Mouse (Mus musculus): ENCODE measurements around the gene Hsd11b2.

DNA sequence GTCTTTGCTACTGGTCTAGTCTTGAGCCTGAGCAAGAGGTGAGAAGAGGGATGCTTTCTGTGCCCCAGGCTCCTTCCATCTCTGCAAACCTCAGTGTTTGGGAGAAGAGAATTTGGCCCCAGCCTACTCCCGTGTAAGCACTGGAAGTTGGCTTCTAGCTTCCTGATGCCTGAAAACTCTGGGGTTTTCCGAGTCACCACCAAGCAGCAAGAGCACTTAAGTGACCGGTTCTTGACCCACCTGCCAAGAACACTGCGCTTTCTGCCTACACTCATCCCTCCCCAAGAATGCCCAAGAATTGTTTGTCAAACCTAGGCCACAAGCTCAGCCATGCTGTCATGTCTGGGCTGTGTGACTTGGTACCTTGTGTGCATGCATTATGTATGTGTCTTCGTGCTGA, 2.0 kb downstream of the Hsd11b2 start:
- TF ChIP-seq CTCF (IDR thresholded peaks at IDR 0.05; ENCODE audit: low read depth, low read length) (no peak), GATA1 (IDR thresholded peaks at IDR 0.05; ENCODE audit: borderline replicate concordance, low read length) (no peak)

Data from G1E (cell line).